Comparison of ENCODE assay signal across 22 mouse cellular contexts in the genomic region with DNA sequence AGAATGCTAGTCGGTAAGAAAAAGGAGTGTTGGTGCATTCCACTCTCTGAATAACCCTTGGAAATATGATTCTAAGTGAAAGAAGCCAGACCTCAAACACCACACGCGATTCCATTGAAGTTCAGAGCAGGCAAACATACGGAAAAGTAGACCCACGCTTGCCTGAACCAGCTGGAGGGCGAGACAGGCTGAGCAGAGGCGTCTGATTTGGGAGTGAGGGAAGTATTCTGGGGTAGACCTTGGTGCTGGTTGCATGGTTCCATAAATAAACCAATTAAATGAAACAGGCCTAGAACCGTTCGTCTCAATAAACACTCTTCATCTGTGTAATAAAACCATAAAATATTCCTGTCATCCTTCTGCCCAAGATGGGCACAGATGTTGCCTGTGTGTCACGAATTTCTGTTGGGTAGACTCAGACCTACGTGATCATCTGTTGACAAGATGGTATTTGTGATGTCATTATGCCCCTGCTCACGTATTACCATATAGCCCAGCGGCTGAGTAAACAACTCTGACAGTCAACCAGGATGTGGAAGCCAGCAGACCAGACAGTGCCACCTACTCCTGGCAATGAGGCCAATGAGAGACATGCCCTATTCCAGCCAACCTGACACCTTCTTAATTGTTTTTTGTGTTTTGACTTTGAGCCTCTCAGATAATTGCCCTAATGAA. TPM values are rescaled to one million over a fixed set of nuclear protein-coding genes. Genes with fewer than 3 reads are reported as not detected.
DNase-seq lines count a peak whose midpoint lies in the region; ATAC-seq lines count a peak whose summit lies in the region.
"Had no signal": no experiment of that assay in that cellular context is flagged by ENCODE, and none has a peak within 500 bp of the region (broad histone marks: within the 10 kb centered on the region; RNA-seq: fewer than 3 reads in every experiment).

No protein-coding gene starts in this region.

- H3K9ac ChIP-seq in forebrain, embryonic 13.5 days = no peak overlapping the region
- H3K9ac ChIP-seq: forebrain, embryonic 15.5 days; hindbrain, embryonic 12.5 days; limb, embryonic 13.5 days; liver, embryonic 14.5 days had no signal

- no peaks in the 10 kb centered on the region for H3K36me3 ChIP-seq in forebrain, embryonic 13.5 days (ENCODE audit: poor library complexity, severe bottlenecking)
- H3K36me3 ChIP-seq: forebrain, embryonic 15.5 days; hindbrain, embryonic 12.5 days; limb, embryonic 13.5 days had no signal

- no peaks in the 10 kb centered on the region for H3K9me3 ChIP-seq in forebrain, embryonic 13.5 days (replicated peaks)
- H3K9me3 ChIP-seq: forebrain, embryonic 15.5 days; hindbrain, embryonic 12.5 days; limb, embryonic 13.5 days had no signal

- DNase-seq in heart, adult 11 months = peak; percentile 33
- no peak for DNase-seq in heart, adult 8-10 months (ENCODE audit: low spot score)
- peak; percentile 42 to 53 for DNase-seq in right cerebral cortex, adult 2 months (ENCODE audit: low spot score in 2 of 2)
- no peak for DNase-seq in right cerebral cortex, postnatal 4 days
- peak; percentile 83 for DNase-seq in layer of hippocampus, adult 9-11 months
- no peak for DNase-seq in adrenal gland, adult 18-20 months (ENCODE audit: low spot score in 2 of 2)
- DNase-seq: adrenal gland, postnatal 36 days; B cell, adult 2 months; cerebellum, adult 9-10 months; gastrocnemius, postnatal 10 days; kidney, adult 9 months; midbrain, embryonic 14.5 days; thymus, postnatal 14 days had no signal

- ATAC-seq in forebrain, embryonic 13.5 days = no peak
- ATAC-seq: forebrain, embryonic 15.5 days; inflammation-experienced regulatory T-cells, adult 6 months; Patski had no signal

- H3K4me3 ChIP-seq in forebrain, embryonic 13.5 days = no peak overlapping the region
- H3K4me3 ChIP-seq: erythroblast, embryonic 14.5 days; forebrain, embryonic 15.5 days; hindbrain, embryonic 12.5 days; limb, embryonic 13.5 days had no signal

- 89% methylated on average over 13 of the region's 13 CpGs for WGBS in forebrain, embryonic 13.5 days

- H3K27me3 ChIP-seq in forebrain, embryonic 13.5 days = no peaks in the 10 kb centered on the region
- H3K27me3 ChIP-seq: forebrain, embryonic 15.5 days; hindbrain, embryonic 12.5 days; limb, embryonic 13.5 days; Patski had no signal

- no peaks in the 10 kb centered on the region for H3K4me1 ChIP-seq in forebrain, embryonic 13.5 days
- H3K4me1 ChIP-seq: forebrain, embryonic 15.5 days; hindbrain, embryonic 12.5 days had no signal

- no peak overlapping the region for H3K4me2 ChIP-seq in forebrain, embryonic 13.5 days
- H3K4me2 ChIP-seq: forebrain, embryonic 15.5 days; hindbrain, embryonic 12.5 days; limb, embryonic 13.5 days had no signal

- no peak overlapping the region for H3K27ac ChIP-seq in forebrain, embryonic 13.5 days
- H3K27ac ChIP-seq: forebrain, embryonic 15.5 days; hindbrain, embryonic 12.5 days; limb, embryonic 13.5 days; liver, embryonic 14.5 days had no signal

RNA-seq across cellular contexts. Expression of a gene that starts 40.3 kb away (rescaled TPM):
- total RNA-seq in heart, adult 8-10 months (2022) = 1 to 10 TPM; 1.5 to 3.2 (median 2.2) TPM
- 1 to 10 TPM; 3.0 to 3.4 TPM for total RNA-seq in adrenal gland, adult 18-20 months (2021)
- polyA plus RNA-seq in forebrain, embryonic 13.5 days (2015; fragmentation: Nextera tagmentation; extraction: Ambion mirVana) = 3.9 TPM in 2 replicates
- total RNA-seq: megakaryocyte, adult 5-6 weeks had no signal
- polyA plus RNA-seq: erythroblast, embryonic 14.5 days; inflammation-experienced regulatory T-cells, adult 6 months; Patski had no signal

Comparison
In these comparisons a context has a peak if more than half of its experiments do, and no peak if none do; other contexts are left out.
1. DNase-seq: peak in heart, adult 11 months (single experiment), right cerebral cortex, adult 2 months (2 of 2) and layer of hippocampus, adult 9-11 months (single experiment); none in heart, adult 8-10 months (single experiment), right cerebral cortex, postnatal 4 days (single experiment) and adrenal gland, adult 18-20 months (0 of 2).